Mouse (Mus musculus) liver, embryonic 14 days (tissue): ENCODE measurements around the gene Pnldc1. TPM values are rescaled to one million over a fixed set of nuclear protein-coding genes. Genes with fewer than 3 reads are reported as not detected.

Experiments
- polyA plus RNA-seq: library from polyadenylated mRNA; depleted of rRNA; stranded (reverse); fragments of >200 nt; gene quantifications from 2 replicates; pipeline ENCODE4 v1.2.3, GENCODE M21; 2012; rRNA removed

Gene Pnldc1
- polyA plus RNA-seq: 0.62 and 0.77 TPM in 2 replicates

DNA sequence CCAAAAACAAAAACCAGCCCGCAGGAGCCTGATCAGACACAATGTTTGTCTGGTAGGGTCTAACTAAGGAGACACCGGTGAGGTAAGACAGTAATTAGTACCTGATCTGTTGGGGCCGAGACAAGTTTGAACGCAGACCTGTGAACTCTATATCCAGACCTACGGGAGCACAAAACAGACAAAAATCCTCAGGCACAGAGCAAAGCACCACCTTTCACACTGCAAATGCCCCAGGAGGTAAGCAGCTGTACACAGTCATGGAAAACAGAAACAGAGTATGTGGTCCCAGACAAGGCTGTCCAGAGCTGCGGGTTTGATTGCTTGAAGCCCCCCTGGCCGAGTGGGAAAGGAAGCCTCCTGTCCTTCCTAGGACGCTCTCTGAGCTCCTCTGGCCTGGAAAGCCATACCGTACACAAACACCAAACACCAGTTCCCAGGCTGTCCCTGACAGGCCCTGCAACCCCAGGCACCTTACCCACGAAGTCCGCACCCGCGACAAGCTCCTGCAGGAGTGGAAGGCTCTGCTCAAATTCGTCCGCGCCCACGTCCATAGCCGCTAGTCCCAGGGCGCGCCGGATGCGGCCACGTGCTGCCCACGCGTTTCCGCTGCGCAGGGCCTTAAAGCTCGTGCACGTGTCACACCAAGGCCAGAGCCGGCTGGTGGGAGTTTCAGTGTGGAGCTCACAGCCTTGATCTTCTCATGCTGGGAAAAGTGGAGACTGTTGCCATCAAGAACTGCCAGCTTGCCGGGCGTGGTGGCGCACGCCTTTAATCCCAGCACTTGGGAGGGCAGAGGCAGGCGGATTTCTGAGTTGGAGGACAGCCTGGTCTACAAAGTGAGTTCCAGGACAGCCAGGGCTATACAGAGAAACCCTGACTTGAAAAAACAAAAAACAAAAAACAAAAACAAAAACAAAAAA lies at the start of gene Pnldc1:
Pnldc1 (minus strand) TSS at position 870 of the 920 bp plus-strand sequence.

DNA sequence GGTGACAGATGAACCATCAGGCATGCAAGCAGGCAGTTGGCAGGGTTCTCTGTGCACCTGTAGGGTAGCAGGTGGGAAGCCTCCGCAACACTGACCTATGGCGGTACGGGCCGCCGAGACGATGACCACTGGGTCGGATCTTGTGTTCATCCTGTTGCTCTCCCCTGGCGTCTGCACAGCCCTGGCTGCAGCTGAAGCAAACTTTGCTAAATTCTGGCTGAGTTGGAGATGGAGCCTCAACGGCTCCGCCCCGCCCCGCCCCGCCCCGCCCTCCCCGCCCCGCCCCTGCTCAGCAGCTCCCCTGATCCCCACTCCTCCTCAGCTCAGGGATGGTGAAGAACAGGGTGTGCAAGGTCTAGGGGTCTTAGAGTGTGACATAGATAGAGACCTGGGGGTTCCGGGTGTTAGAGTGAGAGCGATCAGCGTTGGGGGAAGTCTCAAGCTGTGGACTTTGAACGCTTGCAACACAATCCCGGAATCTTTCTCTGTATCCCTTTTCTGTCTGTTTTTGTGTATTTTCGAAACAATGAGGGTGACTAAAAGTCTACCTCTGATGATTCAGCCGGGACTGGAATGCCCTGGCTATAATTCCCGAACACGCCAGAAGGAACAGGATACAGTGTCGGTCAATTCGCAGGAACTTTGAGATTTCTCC lies 30.2 kb upstream of the Pnldc1 start, which contains the start of gene Acat3:
Acat3 (minus strand) TSS at position 450 of the 655 bp plus-strand sequence.

DNA sequence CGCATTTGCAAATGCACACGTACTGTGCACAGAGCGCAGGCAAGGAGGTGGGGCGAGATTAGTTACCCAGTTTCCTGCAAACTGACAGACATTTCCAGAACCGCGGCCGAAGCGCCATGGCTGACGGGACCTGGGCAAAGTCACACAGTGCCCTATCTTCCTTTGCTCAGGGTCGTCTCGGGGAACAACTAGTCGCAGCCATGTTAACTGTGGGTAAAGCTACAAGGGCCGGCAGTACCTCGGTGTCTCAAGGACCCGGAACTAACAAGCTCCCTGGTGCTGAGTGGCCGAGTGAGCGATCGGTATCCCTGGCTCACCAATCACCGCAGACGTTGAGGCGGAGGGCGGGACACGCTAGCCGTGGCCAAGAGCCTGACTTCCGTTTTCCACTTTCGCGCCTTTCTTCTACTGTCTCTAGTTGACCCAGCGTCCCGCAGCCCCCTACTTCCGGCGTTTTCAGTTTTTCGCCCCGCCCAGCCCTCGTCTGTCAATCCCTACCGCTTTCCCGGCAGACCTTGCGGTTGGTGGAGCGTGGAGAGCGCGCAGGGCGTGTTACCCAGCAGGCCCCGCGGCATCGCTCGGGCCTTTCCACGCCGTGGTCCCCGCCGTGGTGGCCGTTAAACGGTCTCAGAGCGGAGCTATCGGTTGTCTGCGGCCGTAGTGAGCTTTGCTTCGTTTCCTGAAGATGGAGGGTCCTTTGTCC lies 6.0 kb upstream of the Pnldc1 start, which contains the start of gene Mrpl18:
Mrpl18 (minus strand) TSS at position 465 of the 703 bp plus-strand sequence.

DNA sequence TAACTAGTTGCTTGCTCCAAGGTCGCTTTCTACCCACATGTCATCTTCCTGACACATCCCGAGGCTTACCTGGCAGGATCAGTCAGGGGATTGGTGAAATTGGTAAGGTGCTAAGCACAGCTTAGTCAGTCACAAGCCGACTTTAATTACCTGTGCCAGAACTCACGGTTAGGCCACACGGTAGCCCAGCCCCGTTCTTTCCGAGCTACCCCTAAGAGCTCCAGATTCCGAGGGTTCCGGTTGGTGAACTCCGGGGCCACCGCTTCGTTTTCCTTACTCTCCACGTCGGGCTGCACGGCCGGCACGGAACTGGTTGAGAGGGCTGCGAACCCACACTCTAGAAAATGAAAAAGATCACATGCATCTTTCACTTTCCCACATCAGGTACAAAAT lies 5.5 kb upstream of the Pnldc1 start, which contains the start of gene Tcp1:
Tcp1 (plus strand) TSS at position 214 of the 393 bp plus-strand sequence.

GRCm38 (mm10) chr17:12875734-12876133 lies 34.3 kb downstream of the Pnldc1 start, which contains the start of gene Mrgprh:
Mrgprh (plus strand) TSS chr17:12876034.

GRCm38 (mm10) chr17:12868043-12868442 lies 42.0 kb downstream of the Pnldc1 start, which contains the start of gene Mas1:
Mas1 (minus strand) TSS chr17:12868143.

Other genes starting within 250 kb of the Pnldc1 start
- gene Slc22a1, start 234.4 kb downstream of the Pnldc1 start, polyA plus RNA-seq: 0.01 and 0.08 TPM in 2 replicates
- gene Igf2r, start 140.6 kb downstream of the Pnldc1 start, polyA plus RNA-seq: 13.0 and 13.9 TPM in 2 replicates
- 0.07 and 0.08 TPM in 2 replicates for gene Mas1, start 42.1 kb downstream of the Pnldc1 start, polyA plus RNA-seq
- 0.01 TPM in 1 of 2 replicates, not detected in the other for gene Mrgprh, start 34.2 kb downstream of the Pnldc1 start, polyA plus RNA-seq
- 111 and 135 TPM in 2 replicates for gene Tcp1, start 5.5 kb upstream of the Pnldc1 start, polyA plus RNA-seq
- gene Mrpl18, start 6.1 kb upstream of the Pnldc1 start, polyA plus RNA-seq: 58.7 and 65.0 TPM in 2 replicates
- 3.5 and 4.3 TPM in 2 replicates for gene Acat3, start 30.4 kb upstream of the Pnldc1 start, polyA plus RNA-seq
- 34.7 and 41.4 TPM in 2 replicates for gene Acat2, start 50.5 kb upstream of the Pnldc1 start, polyA plus RNA-seq
- gene Wtap, start 83.9 kb upstream of the Pnldc1 start, polyA plus RNA-seq: 28.0 and 31.6 TPM in 2 replicates
- gene Sod2, start 96.6 kb upstream of the Pnldc1 start, polyA plus RNA-seq: 91.4 and 92.0 TPM in 2 replicates
- 0.02 TPM in 1 of 2 replicates, not detected in the other for gene Gpr31b, start 142.1 kb upstream of the Pnldc1 start, polyA plus RNA-seq
- 0.03 TPM in 2 replicates for gene Tcp10b, start 150.9 kb upstream of the Pnldc1 start, polyA plus RNA-seq
- gene Unc93a, start 221.6 kb upstream of the Pnldc1 start, polyA plus RNA-seq: 0.01 TPM in 1 of 2 replicates, not detected in the other